Mouse (Mus musculus): ENCODE data around the gene Gm19345.

- TF ChIP-seq POLR2A (IDR thresholded peaks at IDR 0.05; ENCODE audit: borderline replicate concordance, control insufficient read depth, low read depth, low read length) (peak; percentile 53; the same call in 1 of the 2 replicates), CTCF (IDR thresholded peaks at IDR 0.05; ENCODE audit: control insufficient read depth, insufficient read depth, low read length) (no peak)
Measured at GRCm38 (mm10) chr7:19822604-19823058, 29.2 kb upstream of the Gm19345 start, which contains the start of gene Bcl3.

Measured in bone marrow, adult 2 months (tissue).